Mouse (Mus musculus): ENCODE results near the gene Hspb7.

- no peak for TF ChIP-seq TAL1 (IDR thresholded peaks at IDR 0.05; ENCODE audit: low read length)
- TF ChIP-seq GATA1 (IDR thresholded peaks at IDR 0.05; ENCODE audit: low read length): no peak
Measured at GRCm38 (mm10) chr4:141385275-141385674, 35.3 kb upstream of the Hspb7 start.

All from erythroblast, embryonic 14.5 days (primary cell).